Mouse (Mus musculus) mouse trophoblast stem cell (cell line): ENCODE data around the gene Vmn1r80.
"Not testable (repeated sequence)": the region's sequence is repeated elsewhere in the genome, so short reads cannot be mapped to it uniquely, and the experiment has no call there.

Experiments used
- in situ Hi-C, 2 experiments: fragments of 300-500 bp; cut with MseI, MboI; formaldehyde crosslinking; loops; 2 replicates in 1 of 2; 3 replicates in 1 of 2; pipeline ENCODE4 v1.15.1; 2025

Gene Vmn1r80

DNA sequence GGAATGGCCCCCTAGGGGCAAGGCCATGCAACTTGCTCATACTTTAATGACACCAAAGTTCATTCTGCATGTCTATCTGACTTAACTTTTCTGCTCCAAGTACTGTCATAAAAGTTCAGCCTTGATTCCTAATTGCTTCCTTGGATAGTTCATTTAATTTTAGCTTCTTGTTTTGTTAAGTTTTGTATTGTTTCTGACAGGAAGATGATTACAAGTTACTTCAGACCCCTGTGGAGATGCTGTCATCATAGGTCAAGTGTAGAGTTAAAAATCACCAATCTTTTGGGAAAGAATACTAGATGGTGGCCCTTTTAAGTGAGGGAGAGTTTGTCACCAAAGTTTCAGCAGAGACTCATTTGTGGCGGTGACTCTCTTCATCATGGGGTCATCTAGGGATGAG is at the start of gene Vmn1r80:
Vmn1r80 (plus strand) TSS at position 301 of the 400 bp plus-strand sequence.
- in situ Hi-C loops: no loop called here

- in situ Hi-C loops: no loop called here
Measured at GRCm38 (mm10) chr7:12149957-12150356, 39.1 kb upstream of the Vmn1r80 start, which contains the start of gene Vmn1r78. TSS of gene Vmn1r78 (plus strand) at chr7:12150257.

DNA sequence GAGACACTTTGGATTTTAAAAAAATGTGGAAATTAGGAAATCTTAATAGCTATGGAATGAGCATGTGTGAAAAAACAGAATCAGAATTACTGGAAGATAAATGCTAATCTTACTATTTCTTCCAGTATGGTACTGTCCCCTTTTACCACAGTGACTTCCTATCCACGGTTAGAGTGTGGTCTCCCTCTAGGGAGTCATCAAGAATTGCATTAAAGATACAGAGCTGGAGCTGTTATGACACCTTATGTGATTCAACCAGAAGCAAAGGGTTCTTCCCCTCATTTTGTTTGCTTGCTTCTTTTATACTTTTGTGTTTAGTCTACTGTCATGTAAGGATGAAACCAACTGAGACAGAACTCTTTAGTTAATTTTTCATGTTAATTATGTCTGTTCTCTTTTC is 32.6 kb upstream of the Vmn1r80 start:
- in situ Hi-C loops: not testable (repeated sequence)

- in situ Hi-C loops: not testable (repeated sequence)
Measured at GRCm38 (mm10) chr7:12170979-12171378, 18.1 kb upstream of the Vmn1r80 start, which contains the start of gene Vmn1r79. TSS of gene Vmn1r79 (plus strand) at chr7:12171279.

GRCm38 (mm10) chr7:12172926-12173325 is 16.2 kb upstream of the Vmn1r80 start:
- in situ Hi-C loops: not testable (repeated sequence)

DNA sequence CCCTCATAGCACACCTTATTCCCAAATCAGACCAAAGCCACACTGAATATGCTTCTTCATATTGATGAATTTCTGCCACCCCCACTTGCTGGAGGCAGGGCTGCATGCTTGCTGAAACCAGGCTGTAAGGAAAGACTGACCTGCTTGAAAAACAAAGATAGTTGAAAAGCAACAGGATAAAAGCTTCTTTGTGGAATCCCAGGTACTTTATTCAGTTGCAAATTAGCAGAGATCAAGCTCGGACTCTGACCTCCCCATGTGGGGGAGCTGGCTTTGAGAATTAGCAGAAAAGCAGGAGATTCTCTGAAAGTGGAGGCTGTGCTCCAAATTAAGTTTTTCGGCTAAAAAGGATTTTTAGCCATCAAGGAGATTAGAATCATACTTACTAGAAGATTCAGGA is 15.1 kb downstream of the Vmn1r80 start:
- in situ Hi-C loops: no loop called here
